Mouse (Mus musculus) lung, adult 18-20 months (tissue): Measurements from ENCODE around the gene Plin1.

Source experiments
- DNase-seq, 2 experiments: peaks; one replicate each; pipeline ENCODE4 v3.0.0; 2022; ENCODE audit warnings: mixed read lengths in 2 of 2

The Plin1 gene

DNA sequence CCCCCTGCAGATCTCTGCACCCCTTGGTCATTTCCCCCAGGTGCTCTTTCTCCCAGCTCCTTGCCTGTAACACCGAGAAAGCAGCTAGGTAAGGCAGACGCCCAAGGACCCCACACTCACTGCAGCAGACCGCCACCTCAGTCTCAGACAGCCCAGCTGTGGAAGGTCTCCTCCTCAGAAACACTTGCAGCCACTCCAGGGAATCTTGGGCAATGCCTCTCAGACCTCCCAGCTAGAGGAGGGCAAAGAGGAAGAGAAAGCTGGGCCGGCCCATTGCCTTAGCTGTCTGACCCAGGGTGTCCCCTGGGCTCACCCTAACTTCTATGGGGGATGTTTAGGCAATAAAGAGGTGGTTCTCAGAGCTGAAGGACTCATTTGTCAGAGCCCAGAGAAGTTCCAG, at the start of gene Plin1:
Gene Plin1 (minus strand): TSS at position 282 of the 400 bp plus-strand sequence.
- DNase-seq: peak; percentile 17 to 44

DNA sequence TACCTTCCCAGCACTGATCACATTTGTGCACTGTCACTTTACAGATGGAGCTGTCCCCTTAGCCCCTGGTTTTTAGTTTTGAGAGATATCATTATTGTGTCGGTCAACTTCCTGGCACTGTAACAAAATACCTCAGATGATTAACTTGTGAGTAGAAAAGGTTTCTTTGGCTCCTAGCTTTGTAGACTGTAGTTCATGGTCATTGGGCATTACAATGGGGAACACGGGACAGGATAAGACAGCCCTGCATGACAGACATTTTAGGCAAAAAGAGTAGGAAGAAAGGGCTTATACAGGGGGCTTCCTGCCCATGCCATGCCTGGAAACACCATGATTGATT, 49.8 kb upstream of the Plin1 start:
- DNase-seq: no peak

DNA sequence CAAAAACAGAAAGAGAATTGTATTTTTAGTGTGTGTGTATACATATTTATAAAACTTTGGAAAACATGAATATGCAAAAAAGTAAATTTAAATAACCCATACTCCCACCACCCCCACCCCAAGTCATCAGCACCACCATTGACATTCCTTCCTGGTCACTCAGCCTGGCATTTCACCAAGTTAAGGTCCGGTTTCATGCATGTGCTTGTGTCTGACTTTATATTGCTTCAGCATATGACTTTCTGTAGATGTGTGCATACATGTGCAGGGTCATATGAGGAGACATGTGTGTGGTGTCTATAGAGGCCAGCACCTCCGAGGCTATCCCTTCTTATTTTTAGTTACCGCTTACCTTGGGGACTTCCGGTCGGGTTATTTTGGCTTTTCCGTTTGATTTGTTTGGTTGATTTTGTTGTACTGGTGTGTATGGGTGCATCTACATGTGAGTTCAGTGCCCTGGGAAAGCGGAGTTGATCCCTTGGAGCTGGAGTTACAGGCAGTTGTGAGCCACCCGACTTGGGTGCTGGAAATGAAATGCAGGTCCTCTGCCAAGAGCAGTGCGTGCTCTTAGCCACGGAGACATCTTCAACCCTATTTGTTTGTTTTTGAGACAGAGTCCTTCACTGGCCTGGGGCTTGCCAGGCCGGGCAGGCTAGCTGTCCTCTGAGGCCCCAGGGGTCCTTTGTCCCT, 49.3 kb upstream of the Plin1 start:
- DNase-seq: no peak

DNA sequence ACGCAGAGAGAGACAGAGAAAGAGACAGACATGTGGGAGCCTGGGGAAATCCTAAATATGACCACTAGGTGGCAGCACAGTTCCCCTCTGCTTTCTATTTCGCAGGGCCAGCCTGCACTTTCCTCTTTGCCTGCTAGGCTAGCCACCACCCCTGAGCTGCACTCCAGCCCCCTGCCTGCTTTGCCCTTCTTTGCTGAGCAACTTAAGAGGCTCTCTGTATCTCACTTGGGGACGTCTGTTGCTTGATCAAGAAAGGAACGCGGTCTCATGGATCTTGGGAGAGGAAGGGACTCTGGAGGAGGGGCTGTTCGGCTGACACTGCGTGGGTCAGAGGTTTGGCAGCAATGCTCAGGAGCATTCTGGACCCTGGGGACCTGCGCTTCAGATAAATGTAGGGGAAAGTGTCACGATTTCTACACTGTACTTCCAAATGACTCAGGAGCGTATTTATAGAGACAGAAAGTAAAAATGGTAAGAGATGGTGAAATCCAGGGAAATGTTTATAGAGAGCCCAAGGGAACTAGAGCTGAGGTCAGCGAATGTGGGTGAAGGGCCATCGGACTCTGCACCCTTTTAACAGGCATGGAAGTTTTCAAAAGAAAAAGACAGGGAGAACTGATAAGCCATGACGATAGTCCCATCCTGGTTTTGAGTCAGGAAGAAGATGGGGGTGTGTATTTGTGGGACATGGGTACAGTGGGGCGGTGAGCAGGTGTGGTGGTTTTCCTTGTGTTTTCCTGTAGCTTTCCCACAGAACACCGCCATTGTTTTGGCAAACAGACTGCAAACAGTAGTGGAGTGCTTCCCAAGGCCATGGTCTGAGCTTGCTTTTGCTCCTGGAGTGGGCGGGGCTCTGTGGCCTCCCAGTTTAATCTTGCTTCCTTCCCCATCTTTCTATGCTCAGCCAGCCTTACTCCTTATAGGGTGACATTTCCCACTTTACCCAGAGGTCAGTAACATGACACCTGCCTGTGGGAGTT, 48.2 kb upstream of the Plin1 start:
- peak; percentile 64 to 76 for DNase-seq

DNA sequence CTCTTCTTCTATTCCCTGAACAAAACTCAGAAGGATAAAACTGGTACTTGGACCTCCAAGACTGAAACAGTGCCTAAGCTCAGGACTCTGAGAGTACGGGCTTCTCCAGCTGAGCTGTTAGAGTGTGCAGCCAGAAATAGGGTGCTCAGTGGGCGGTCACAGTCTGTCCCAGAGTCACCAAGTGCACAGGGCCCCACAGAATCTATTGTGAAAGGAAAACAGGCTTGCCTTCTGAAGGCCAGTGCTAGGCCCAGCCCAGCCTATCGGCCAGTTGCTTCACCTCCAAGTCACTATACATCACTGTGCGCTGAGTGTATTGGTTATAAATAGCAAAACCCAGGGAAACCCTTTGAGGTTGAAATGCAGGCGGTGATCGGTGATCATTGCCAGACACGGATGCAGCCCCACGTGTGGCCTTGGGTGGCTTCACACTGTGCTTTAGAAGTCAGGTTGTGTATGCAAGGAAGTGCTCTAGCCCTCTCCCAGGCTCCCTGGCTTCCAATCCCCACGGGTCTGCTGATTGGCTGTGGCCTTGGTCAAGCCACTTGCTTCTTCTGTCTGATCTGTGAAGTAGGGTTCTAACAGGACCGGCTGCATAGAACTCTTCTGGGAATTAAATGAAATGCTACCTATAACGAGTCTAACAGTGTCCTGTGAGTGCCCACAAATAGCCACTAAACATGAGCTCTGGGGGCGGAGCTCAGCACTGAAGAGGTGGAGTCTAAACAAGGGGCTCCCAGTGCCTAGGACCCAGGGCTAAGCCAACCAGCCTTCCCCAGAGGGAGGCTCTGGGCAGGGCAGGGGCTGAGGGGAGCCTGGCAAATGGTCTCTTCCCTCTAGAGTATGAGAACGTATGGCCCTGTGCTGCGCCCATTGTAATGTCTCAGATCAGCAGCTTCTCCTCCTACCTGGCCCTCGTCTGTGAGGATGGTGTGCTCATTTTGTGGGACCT, 39.1 kb upstream of the Plin1 start:
- DNase-seq: no peak

DNA sequence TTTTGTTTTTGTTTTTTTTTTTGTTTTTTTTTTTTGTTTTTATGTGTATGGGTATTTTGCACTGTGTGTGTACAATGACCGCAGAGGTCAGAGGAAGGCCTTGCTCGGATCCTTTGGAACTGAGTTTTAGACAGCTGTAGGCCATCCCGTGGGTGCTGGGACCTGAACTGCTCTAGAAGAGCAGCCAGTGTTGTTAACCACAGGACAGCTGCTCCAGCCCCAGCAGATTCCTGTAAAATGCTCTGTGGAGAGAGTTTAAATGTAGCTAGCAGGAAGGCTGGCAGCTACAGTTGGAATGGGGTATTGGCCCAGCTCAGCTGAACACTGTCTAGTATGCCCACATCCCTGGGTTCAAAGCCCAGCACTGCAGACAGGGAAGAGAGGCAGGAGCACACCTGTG, 37.0 kb upstream of the Plin1 start:
- no peak for DNase-seq

DNA sequence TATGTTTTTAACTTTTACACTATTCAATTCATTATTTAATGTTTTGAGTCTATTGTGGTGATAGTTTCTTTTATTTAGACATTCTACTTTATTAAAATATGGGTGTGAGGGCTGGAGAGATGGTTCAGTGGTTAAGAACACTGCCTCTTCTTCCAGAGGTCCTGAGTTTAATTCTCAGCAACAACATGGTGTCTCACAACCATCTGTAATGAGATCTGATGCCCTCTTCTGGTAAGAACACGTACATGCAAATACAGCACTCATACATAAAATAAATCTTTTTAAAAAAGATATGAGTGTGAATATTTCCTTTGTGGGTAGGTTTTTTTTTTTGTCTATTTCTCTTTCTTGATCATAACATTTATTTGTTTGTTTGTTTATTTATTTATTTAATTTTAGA, 33.3 kb upstream of the Plin1 start:
- no peak for DNase-seq

DNA sequence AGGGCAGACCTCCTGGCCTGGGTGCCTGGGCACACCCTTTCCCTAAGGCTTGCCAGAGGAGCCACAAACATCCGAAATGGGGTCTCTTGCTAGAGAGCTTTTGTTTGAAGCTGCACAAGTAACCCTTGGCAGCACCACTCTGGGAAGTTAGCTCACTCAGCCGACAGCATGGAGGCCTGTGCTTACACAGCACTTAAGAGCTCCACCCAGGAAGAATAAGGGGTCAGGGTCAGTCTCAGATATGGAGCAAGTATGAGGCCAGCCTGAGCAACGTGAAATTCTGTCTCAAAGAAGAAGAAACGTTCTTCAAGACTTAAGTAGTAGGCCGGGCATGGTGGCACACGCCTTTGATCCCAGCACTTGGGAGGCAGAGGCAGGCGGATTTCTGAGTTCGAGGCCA, 29.4 kb upstream of the Plin1 start:
- DNase-seq: no peak

DNA sequence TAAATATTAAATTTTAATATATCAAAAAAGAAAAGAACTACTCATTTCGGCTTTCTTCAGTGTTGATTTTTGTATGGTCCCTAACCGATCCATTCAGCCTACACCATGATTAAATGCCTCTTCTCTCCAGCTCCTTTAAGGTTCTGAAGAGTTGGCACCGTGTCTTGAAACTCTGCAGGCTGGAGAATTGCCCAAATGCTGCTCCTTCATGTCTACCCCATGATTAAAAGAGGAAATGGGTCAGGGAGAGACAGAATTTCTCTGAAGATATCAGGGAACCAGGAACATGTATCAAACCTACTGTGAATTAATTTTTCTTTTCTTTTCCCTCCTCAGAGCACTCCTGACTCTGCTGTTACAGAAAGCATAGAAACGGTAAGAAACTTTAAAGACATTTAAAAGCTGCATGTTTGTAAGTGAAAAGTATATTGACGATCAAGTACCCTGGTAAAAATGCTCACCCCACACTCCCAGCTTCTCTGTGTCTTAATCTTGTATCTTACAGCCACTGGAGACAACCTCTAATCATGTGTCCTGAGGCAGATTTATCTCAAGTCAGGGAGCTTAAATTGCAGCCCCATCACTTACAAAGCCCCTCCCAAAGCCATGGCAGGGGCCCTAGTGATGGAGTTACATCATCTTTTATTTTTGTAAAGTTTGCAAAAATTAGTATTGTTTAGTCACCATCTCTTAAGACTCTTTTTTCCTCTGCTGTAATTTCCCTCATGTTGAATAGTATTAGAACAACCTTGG, 28.6 kb upstream of the Plin1 start:
- DNase-seq: no peak

DNA sequence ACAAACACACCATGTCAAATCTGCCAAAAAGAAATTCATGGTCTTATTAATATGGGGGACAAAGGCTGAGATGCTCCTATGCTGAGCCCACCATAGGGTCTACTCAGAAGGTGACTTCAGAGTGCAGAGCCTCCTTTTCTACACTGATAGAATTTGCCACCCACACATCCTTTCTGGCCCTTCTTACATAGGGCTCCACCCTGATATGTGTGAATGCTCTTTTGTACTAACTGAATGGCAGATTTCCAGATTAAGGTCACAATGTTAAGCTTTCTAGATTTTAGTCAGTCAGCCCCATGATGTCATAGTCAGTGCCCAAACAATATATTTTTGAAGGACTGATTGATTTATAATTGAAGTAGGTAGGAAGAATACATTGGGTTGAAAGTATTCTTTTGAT, 27.1 kb upstream of the Plin1 start:
- DNase-seq: no peak

DNA sequence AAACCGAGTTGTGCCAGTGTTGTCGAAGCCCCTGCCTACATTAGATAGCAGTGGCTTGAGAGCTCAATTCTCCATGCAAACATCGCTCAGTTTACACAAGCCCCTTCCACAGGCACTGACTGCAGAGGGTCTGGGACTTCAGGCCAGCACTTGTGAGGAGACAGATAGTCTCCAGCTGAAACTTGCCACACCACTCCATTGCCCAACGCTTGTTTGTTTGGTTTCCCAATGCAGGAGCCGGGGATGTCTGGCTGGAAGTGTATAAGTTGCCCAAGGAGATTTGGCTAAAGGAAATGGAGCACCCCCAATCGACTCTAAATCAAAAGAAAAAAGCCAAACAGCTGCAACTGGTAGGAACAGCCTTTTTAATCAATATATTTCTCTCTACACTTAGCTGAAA, 25.5 kb upstream of the Plin1 start:
- peak; percentile 56 to 67 for DNase-seq

DNA sequence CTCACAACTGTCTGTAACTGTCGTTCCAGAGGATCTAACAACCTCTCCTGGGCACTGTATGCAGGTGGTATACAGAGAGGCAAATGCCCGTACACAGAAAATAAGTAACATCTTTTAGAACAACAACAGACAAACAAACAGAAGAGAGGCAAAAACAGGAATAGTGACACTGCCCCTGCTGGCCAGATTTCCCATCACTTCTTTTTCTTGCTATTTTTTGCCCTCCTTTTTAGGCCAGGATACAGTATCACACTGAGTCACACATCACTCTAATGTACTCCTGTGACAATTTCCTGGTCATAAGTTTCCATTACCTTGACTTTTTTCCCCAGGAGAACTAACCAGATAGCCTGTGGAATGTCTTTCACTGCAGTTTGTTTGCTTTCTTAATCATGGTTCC, 23.6 kb upstream of the Plin1 start:
- DNase-seq: no peak

DNA sequence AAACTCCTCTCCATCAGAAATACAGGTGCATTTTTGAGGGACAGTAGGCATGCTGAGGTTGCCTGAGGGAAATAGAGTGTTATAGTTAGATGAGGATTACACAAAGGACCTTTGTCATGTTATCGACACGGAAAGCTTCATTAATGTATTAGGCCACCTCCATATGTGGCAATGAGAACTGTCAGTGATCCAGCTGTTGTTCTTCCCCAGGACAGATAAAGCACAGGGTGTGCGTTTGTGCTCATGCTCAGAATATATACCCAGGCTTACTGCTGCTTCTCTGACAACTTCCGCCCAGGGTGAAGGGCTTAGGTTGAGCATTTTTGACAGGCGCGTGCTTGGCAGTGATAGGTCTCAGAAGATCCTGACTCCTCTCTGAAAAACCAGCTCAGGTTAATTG, 16.8 kb upstream of the Plin1 start:
- DNase-seq: no peak

DNA sequence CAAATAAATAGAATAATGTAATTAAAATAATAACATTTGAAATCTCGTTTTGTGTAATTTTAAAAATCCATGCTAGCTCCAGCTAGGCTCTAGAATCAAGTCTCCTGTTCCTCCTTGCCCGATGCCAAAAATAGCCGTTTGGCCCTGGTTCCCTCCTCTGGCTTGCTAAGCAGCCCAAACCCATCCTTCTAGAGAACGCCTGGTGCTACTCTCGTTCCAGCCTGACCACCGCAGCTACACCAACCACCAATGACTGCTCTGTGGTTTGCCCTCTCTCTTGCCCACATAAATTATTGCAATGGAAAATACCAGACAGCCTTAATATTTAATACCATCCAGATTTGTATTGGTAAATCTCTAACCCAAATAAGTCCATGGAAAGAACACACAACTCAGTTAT, 15.0 kb upstream of the Plin1 start:
- DNase-seq: no peak

DNA sequence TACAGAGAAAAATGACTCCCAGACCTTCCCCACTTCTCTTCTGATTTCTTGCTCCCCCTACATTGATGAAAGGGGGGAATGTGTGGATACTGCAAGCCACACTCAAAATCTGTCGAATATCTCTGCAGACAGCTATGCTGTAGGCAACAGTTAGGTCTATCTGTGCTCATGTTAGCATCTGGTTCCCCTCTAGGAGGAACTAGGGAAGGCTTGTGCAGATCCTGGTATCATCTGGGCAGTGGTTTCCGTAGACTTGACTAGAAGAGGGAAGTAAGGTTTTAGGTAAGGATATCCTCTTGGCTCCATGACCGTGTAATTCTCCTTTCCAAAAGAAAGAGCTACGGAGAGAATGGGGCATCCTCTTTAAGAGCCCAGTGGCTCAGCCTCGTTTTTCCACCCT, 11.9 kb upstream of the Plin1 start:
- no peak for DNase-seq

DNA sequence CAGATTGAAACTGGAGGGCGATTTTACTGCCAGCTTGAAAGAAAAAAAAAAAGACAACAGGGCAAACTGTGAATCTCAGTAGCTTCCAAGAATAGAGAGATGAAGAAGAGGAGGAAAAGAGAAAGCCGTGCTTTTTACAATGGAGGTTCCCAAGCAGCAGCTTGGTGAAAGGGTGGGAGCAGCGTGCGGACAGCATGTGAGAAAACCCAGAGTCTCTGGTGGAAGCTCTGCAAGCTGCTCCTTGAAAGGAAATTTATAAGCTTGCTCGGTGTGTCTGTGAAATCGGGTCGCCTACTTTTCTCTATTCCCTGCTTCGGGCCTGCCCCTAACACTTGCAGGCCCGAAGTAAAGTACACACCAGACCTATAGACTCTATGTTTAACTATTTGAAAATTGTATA, 11.3 kb upstream of the Plin1 start:
- no peak for DNase-seq

DNA sequence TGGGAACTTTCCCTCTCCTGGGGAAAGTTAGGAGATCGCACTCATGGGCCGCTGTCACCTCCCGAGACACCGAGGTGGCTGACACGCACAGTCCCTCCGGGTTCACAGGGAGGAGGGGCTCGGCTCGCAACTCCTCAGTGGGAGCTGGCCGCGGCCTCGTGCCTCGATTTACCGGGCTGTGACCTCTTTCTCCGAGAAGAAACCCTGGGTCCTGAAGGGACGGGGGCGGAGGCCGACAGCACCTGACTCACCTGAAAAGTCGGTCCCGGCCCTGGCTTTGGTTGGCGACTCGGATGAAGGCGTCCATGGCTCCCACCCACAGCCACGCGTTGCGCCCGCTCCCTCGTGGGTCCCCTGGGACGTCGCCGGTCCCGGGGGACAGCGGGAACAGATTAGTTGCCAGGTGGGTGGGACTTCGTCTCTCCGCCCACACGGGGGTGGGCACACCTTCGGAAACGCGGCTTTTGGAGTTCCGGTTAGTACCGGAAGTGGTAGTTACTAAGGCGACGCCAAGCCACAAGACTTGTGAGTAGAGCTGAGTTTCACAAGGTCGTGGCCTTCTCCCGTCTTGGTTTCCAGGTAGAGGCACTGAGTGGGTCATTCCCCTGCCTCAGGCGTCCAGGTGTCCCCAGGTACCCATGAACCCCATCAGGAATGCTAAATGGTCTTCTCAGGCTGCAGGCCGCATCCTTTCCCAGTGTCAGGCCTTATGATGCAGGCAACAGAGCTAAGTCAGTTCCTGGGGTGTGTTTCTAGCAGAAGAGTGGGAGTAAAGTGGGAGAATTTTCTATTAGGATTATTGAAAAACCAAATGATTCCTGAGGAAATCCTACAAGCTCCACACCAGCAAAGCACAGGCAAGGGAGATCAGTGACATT, 10.2 kb upstream of the Plin1 start, which contains the start of the genes Pex11a and Wdr93:
Gene Pex11a (minus strand): TSS at position 473 of the 878 bp plus-strand sequence.
Gene Wdr93 (plus strand): TSS at position 505 of the 878 bp plus-strand sequence.
- DNase-seq: peak; percentile 87 to 90

DNA sequence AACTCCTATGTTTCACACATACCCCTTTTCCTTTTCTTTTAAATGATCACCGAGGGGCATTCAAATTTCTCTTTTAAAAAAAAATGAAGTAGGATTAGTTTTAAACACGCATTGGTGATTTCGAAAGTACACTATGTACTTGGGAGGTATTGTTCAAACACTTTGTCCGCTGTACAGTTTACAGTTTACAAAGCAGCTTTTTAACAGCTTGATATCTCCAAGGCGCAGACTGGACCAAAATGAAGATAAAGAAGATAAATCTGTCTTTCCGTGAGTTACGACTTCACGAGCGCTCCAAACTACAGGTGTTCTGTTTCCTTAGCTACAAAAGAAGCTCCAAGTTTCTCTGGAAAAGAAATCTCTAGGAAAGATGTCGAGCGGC, 9.6 kb upstream of the Plin1 start:
- DNase-seq: no peak

DNA sequence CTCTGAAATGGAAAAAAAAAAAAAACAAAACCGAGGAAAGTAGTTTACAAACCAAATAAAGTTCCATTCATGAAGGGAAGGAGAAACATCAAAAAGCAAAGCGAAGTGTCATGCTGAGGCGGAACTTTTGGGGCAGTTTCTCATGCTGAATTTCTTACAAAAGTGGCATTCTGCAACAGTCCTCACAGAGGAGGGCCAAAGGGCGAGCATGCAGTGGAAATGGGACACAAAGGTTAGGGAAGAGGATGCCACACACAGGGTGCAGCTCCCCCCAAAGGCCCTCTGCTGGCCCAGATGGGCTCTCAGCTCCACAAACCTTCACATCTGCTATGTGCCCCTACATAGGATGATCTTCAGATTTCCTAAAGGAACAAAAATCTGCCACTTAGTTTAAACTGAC, 7.6 kb upstream of the Plin1 start:
- DNase-seq: no peak

DNA sequence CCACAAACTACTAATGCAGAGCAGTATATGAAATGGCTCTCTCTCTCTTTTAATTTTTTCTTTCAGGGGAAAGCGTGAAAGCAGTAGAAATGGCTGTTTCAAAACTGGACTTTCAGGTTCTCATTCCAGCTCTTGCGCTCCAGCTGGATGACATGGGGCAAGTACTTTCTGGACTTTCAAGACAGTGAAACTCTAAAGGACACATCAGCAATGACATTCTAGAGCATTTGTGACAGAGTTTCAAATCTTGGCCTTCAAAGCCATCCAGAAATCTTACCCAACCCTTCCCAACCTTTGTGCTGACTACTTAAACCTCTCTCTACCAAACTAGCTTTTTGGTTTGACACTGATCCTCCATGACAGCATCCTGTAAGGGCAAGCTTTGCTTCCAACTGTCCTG, 6.2 kb upstream of the Plin1 start:
- no peak for DNase-seq

DNA sequence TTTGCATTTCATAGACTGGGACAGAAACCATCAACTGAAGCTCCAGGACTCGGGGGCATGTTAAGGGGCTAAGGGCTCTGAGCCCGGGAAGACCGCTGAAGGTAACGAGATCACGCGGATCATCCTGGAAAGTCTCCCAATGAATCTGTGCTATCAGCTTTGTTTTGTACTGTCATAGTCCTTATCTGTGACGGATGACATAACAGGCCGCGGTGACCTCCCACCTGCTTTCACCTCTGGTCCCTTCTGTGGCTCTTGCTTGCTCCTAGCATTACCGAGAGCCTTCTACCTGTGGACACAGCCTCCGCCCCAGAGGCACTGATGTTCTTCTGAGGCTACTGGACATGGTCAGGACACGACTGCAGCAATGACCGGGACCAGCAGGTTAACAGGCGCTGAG, 3.8 kb upstream of the Plin1 start:
- DNase-seq: no peak
